Mouse (Mus musculus) megakaryocyte, embryonic 14.5 days (primary cell): ENCODE data around the gene Glod5. TPM values are rescaled to one million over a fixed set of nuclear protein-coding genes. Genes with fewer than 3 reads are reported as not detected.
A peak's percentile ranks its signal among the peaks of the same experiment; 100 is the strongest.

Source experiments
- H3K27me3 ChIP-seq: replicated peaks from 2 replicates; pipeline ENCODE3; 2012; ENCODE audit warnings: inconsistent platforms
- H3K36me3 ChIP-seq: replicated peaks from 2 replicates; pipeline ENCODE3; 2012; ENCODE audit warnings: low read length, inconsistent platforms, mixed read lengths
- H3K4me1 ChIP-seq: 2 replicates; pipeline ENCODE4 v1.6.1; 2012; ENCODE audit warnings: inconsistent platforms
- H3K4me3 ChIP-seq: replicated peaks from 2 replicates; pipeline ENCODE3; 2012; ENCODE audit warnings: moderate library complexity, mild to moderate bottlenecking, inconsistent platforms
- H3K9me3 ChIP-seq: 2 replicates; pipeline ENCODE4 v1.6.1; 2012; ENCODE audit warnings: inconsistent platforms
- FLI1 ChIP-seq: IDR thresholded peaks from 2 replicates; pipeline ENCODE4 v1.6.1; 2012; ENCODE audit warnings: low read length, inconsistent platforms, mixed read lengths
- GATA1 ChIP-seq: IDR thresholded peaks from 3 replicates; pipeline ENCODE4 v1.6.1; 2012; ENCODE audit warnings: mixed read lengths, low read length, inconsistent platforms, borderline replicate concordance
- polyA plus RNA-seq: library from polyadenylated mRNA; stranded (reverse); fragments of >175 nt; gene quantifications from 2 replicates; pipeline ENCODE4 v1.2.3, GENCODE M21; 2012; ENCODE audit warnings: low replicate concordance; ENCODE audit not compliant: insufficient read depth

Gene Glod5
- polyA plus RNA-seq, 1 experiment: 0.94 TPM

GRCm38 (mm10) chrX:7968226-7968625 lies 50.1 kb downstream of the Glod5 start:
- Histone ChIP-seq H3K4me3 (peak overlapping the region; percentile 95), H3K36me3 (peaks cover 25% of the 10 kb centered on the region), H3K4me1 (peaks cover 54% of the 10 kb centered on the region), H3K9me3 (no peaks in the 10 kb centered on the region), H3K27me3 (no peaks in the 10 kb centered on the region)
- TF ChIP-seq GATA1 (no peak), FLI1 (no peak)

GRCm38 (mm10) chrX:7967596-7968201 lies 50.6 kb downstream of the Glod5 start:
- peak overlapping the region; percentile 95 for H3K4me3 ChIP-seq
- TF ChIP-seq FLI1 (no peak), GATA1 (no peak)
- H3K9me3 ChIP-seq: no peaks in the 10 kb centered on the region
- H3K27me3 ChIP-seq: no peaks in the 10 kb centered on the region
- H3K4me1 ChIP-seq: peaks cover 56% of the 10 kb centered on the region
- H3K36me3 ChIP-seq: peaks cover 29% of the 10 kb centered on the region

- Histone ChIP-seq H3K4me3 (peak overlapping the region; percentile 95), H3K36me3 (peaks cover 41% of the 10 kb centered on the region)
- TF ChIP-seq GATA1 (no peak), FLI1 (no peak)
Observed at GRCm38 (mm10) chrX:7966161-7966560, 52.1 kb downstream of the Glod5 start.

GRCm38 (mm10) chrX:7963829-7964626 lies 54.3 kb downstream of the Glod5 start:
- peaks cover 63% of the 10 kb centered on the region for H3K36me3 ChIP-seq
- peaks cover 45% of the 10 kb centered on the region for H3K4me1 ChIP-seq
- TF ChIP-seq FLI1 (no peak), GATA1 (no peak)
- H3K9me3 ChIP-seq: no peaks in the 10 kb centered on the region
- H3K4me3 ChIP-seq: peak overlapping the region; percentile 91
- H3K27me3 ChIP-seq: no peaks in the 10 kb centered on the region

More at GRCm38 (mm10) chrX:7966161-7966560, 52.1 kb downstream of the Glod5 start:
- Histone ChIP-seq H3K4me1 (peaks cover 54% of the 10 kb centered on the region), H3K9me3 (no peaks in the 10 kb centered on the region), H3K27me3 (no peaks in the 10 kb centered on the region)

- H3K36me3 ChIP-seq: peaks cover 68% of the 10 kb centered on the region
- no peaks in the 10 kb centered on the region for H3K27me3 ChIP-seq
- peaks cover 33% of the 10 kb centered on the region for H3K4me1 ChIP-seq
- no peak for TF ChIP-seq FLI1
- no peak for TF ChIP-seq GATA1
- no peaks in the 10 kb centered on the region for H3K9me3 ChIP-seq
- peak overlapping the region; percentile 35 for H3K4me3 ChIP-seq
Observed at GRCm38 (mm10) chrX:7958868-7959267, 59.4 kb downstream of the Glod5 start.

Other genes starting within 250 kb of the Glod5 start
- gene Gripap1, start 228.7 kb downstream of the Glod5 start, polyA plus RNA-seq: 7.5 and 16.3 TPM in 2 replicates
- gene Kcnd1, start 196.2 kb downstream of the Glod5 start, polyA plus RNA-seq: 0.15 TPM in 1 of 2 replicates, not detected in the other
- 89.2 and 180 TPM in 2 replicates for gene Otud5, start 177.1 kb downstream of the Glod5 start, polyA plus RNA-seq
- gene Pim2, start 140.2 kb downstream of the Glod5 start, polyA plus RNA-seq: 177 and 348 TPM in 2 replicates
- 99.5 and 147 TPM in 2 replicates for gene Slc35a2, start 134.5 kb downstream of the Glod5 start, polyA plus RNA-seq
- gene Pqbp1, start 119.2 kb downstream of the Glod5 start, polyA plus RNA-seq: 135 and 223 TPM in 2 replicates
- 139 and 161 TPM in 2 replicates for gene Timm17b, start 119.1 kb downstream of the Glod5 start, polyA plus RNA-seq
- gene Gm10491, start 110.7 kb downstream of the Glod5 start, polyA plus RNA-seq: not detected in 2 replicates
- gene Gm10490, start 109.0 kb downstream of the Glod5 start, polyA plus RNA-seq: not detected in 2 replicates
- 1.4 and 3.8 TPM in 2 replicates for gene Pcsk1n, start 98.7 kb downstream of the Glod5 start, polyA plus RNA-seq
- gene Eras, start 89.9 kb downstream of the Glod5 start, polyA plus RNA-seq: not detected in 2 replicates
- gene Hdac6, start 70.6 kb downstream of the Glod5 start, polyA plus RNA-seq: 0.96 and 16.9 TPM in 2 replicates
- gene Gata1, start 40.4 kb downstream of the Glod5 start, polyA plus RNA-seq: 227 and 1,046 TPM in 2 replicates
- 0.99 and 3.9 TPM in 2 replicates for gene Suv39h1, start 56.3 kb upstream of the Glod5 start, polyA plus RNA-seq
- 450 and 808 TPM in 2 replicates for gene Was, start 72.0 kb upstream of the Glod5 start, polyA plus RNA-seq
- gene Wdr13, start 114.4 kb upstream of the Glod5 start, polyA plus RNA-seq: 23.4 and 38.2 TPM in 2 replicates
- gene Rbm3, start 127.4 kb upstream of the Glod5 start, polyA plus RNA-seq: 3.2 and 96.3 TPM in 2 replicates
- gene Tbc1d25, start 157.7 kb upstream of the Glod5 start, polyA plus RNA-seq: 1.7 and 3.1 TPM in 2 replicates
- gene Ebp, start 175.0 kb upstream of the Glod5 start, polyA plus RNA-seq: 3.7 and 5.7 TPM in 2 replicates
- 2.0 and 4.0 TPM in 2 replicates for gene Porcn, start 188.0 kb upstream of the Glod5 start, polyA plus RNA-seq
- 4.6 and 23.7 TPM in 2 replicates for gene Ftsj1, start 233.9 kb upstream of the Glod5 start, polyA plus RNA-seq